Mouse (Mus musculus): Measurements from ENCODE around the gene Pgls. TPM values are rescaled to one million over a fixed set of nuclear protein-coding genes. Genes with fewer than 3 reads are reported as not detected.
A peak's percentile ranks its signal among the peaks of the same experiment; 100 is the strongest.

The Pgls gene
- total RNA-seq, 2 experiments from 2014 or later = 31.1 to 31.3 TPM

GRCm38 (mm10) chr8:71568941-71569340, 23.0 kb upstream of the Pgls start:
- no peak for DNase-seq (ENCODE audit: low spot score in 2 of 2)

GRCm38 (mm10) chr8:71569366-71570290, 22.3 kb upstream of the Pgls start:
- DNase-seq (ENCODE audit: low spot score in 2 of 2) = peak; percentile 84 to 90

GRCm38 (mm10) chr8:71570291-71570954, 21.6 kb upstream of the Pgls start:
- DNase-seq (ENCODE audit: low spot score in 2 of 2) = peak; percentile 94 to 96

GRCm38 (mm10) chr8:71572077-71572476, 19.9 kb upstream of the Pgls start:
- no peak for DNase-seq (ENCODE audit: low spot score in 2 of 2)

- DNase-seq (ENCODE audit: low spot score in 2 of 2) = peak; percentile 79 to 86
Measured at GRCm38 (mm10) chr8:71572847-71573633, 18.9 kb upstream of the Pgls start.

- no peak for DNase-seq (ENCODE audit: low spot score in 2 of 2)
Measured at GRCm38 (mm10) chr8:71574426-71574825, 17.6 kb upstream of the Pgls start.

GRCm38 (mm10) chr8:71575020-71575419, 17.0 kb upstream of the Pgls start:
- no peak for DNase-seq (ENCODE audit: low spot score in 2 of 2)

- no peak for DNase-seq (ENCODE audit: low spot score in 2 of 2)
Measured at GRCm38 (mm10) chr8:71577856-71578387, 14.1 kb upstream of the Pgls start.

- no peak for DNase-seq (ENCODE audit: low spot score in 2 of 2)
Measured at GRCm38 (mm10) chr8:71579009-71579408, 13.0 kb upstream of the Pgls start.

GRCm38 (mm10) chr8:71579476-71579875, 12.5 kb upstream of the Pgls start:
- DNase-seq (ENCODE audit: low spot score in 2 of 2) = no peak

GRCm38 (mm10) chr8:71580201-71580600, 11.8 kb upstream of the Pgls start:
- no peak for DNase-seq (ENCODE audit: low spot score in 2 of 2)

- peak in 1 of 2 experiments; percentile 39 for DNase-seq (ENCODE audit: low spot score in 2 of 2)
Measured at GRCm38 (mm10) chr8:71586891-71587290, 5.1 kb upstream of the Pgls start.

- no peak for DNase-seq (ENCODE audit: low spot score in 2 of 2)
Measured at GRCm38 (mm10) chr8:71588762-71589161, 3.2 kb upstream of the Pgls start.

- no peak for DNase-seq (ENCODE audit: low spot score in 2 of 2)
Measured at GRCm38 (mm10) chr8:71591017-71591416, 959 bp upstream of the Pgls start.

- DNase-seq (ENCODE audit: low spot score in 2 of 2) = peak; percentile 84 to 94
Measured at GRCm38 (mm10) chr8:71592374-71593170, 596 bp downstream of the Pgls start.

- DNase-seq (ENCODE audit: low spot score in 2 of 2) = no peak
Measured at GRCm38 (mm10) chr8:71593556-71594323, 1.8 kb downstream of the Pgls start.

GRCm38 (mm10) chr8:71594324-71594722, 2.3 kb downstream of the Pgls start:
- no peak for DNase-seq (ENCODE audit: low spot score in 2 of 2)

GRCm38 (mm10) chr8:71595862-71596261, 3.9 kb downstream of the Pgls start:
- peak; percentile 90 to 92 for DNase-seq (ENCODE audit: low spot score in 2 of 2)

GRCm38 (mm10) chr8:71596384-71596783, 4.4 kb downstream of the Pgls start:
- no peak for DNase-seq (ENCODE audit: low spot score in 2 of 2)

GRCm38 (mm10) chr8:71596798-71597197, 4.8 kb downstream of the Pgls start:
- DNase-seq (ENCODE audit: low spot score in 2 of 2) = no peak

All from left cerebral cortex, adult 18-20 months (tissue).